Mouse (Mus musculus): ENCODE results near the gene Ppat.
"Not testable (repeated sequence)": the region's sequence is repeated elsewhere in the genome, so short reads cannot be mapped to it uniquely, and the experiment has no call there.

Ppat gene

GRCm38 (mm10) chr5:76951106-76952027 is at the start of gene Ppat, which contains the start of gene Paics:
Ppat (minus strand) TSS chr5:76951578.
Paics (plus strand) TSS chr5:76951307.
- peak; percentile 98 for DNase-seq (ENCODE audit: extremely low spot score)

GRCm38 (mm10) chr5:76998416-76998815 is 47.0 kb upstream of the Ppat start:
- DNase-seq (ENCODE audit: extremely low spot score), result peak; percentile 32

- no peak for DNase-seq (ENCODE audit: extremely low spot score)
Observed at GRCm38 (mm10) chr5:76993174-76993814, 41.9 kb upstream of the Ppat start.

GRCm38 (mm10) chr5:76990789-76991188 is 39.4 kb upstream of the Ppat start:
- DNase-seq (ENCODE audit: extremely low spot score), result no peak

GRCm38 (mm10) chr5:76984015-76984414 is 32.6 kb upstream of the Ppat start:
- DNase-seq (ENCODE audit: extremely low spot score), result no peak

- no peak for DNase-seq (ENCODE audit: extremely low spot score)
Observed at GRCm38 (mm10) chr5:76975736-76976135, 24.4 kb upstream of the Ppat start.

- DNase-seq (ENCODE audit: extremely low spot score), result peak; percentile 93
Observed at GRCm38 (mm10) chr5:76974554-76975285, 23.3 kb upstream of the Ppat start, which contains the start of gene Srp72. Srp72 (plus strand) TSS chr5:76974683.

- DNase-seq (ENCODE audit: extremely low spot score), result no peak
Observed at GRCm38 (mm10) chr5:76974207-76974553, 22.8 kb upstream of the Ppat start.

GRCm38 (mm10) chr5:76973488-76973887 is 22.1 kb upstream of the Ppat start:
- DNase-seq (ENCODE audit: extremely low spot score), result no peak

- not testable (repeated sequence) for DNase-seq (ENCODE audit: extremely low spot score)
Observed at GRCm38 (mm10) chr5:76971115-76971514, 19.7 kb upstream of the Ppat start.

- no peak for DNase-seq (ENCODE audit: extremely low spot score)
Observed at GRCm38 (mm10) chr5:76969250-76969649, 17.9 kb upstream of the Ppat start.

GRCm38 (mm10) chr5:76964651-76965050 is 13.3 kb upstream of the Ppat start:
- DNase-seq (ENCODE audit: extremely low spot score), result no peak

GRCm38 (mm10) chr5:76962545-76962944 is 11.2 kb upstream of the Ppat start:
- no peak for DNase-seq (ENCODE audit: extremely low spot score)

- DNase-seq (ENCODE audit: extremely low spot score), result no peak
Observed at GRCm38 (mm10) chr5:76959587-76959986, 8.2 kb upstream of the Ppat start.

GRCm38 (mm10) chr5:76957954-76958353 is 6.6 kb upstream of the Ppat start:
- DNase-seq (ENCODE audit: extremely low spot score), result no peak

- DNase-seq (ENCODE audit: extremely low spot score), result no peak
Observed at GRCm38 (mm10) chr5:76955474-76955873, 4.1 kb upstream of the Ppat start.

- no peak for DNase-seq (ENCODE audit: extremely low spot score)
Observed at GRCm38 (mm10) chr5:76954271-76954900, 3.0 kb upstream of the Ppat start.

GRCm38 (mm10) chr5:76953794-76954193 is 2.4 kb upstream of the Ppat start:
- DNase-seq (ENCODE audit: extremely low spot score), result no peak

GRCm38 (mm10) chr5:76952112-76953040 is 998 bp upstream of the Ppat start:
- no peak for DNase-seq (ENCODE audit: extremely low spot score)

GRCm38 (mm10) chr5:76950343-76951105 is 854 bp downstream of the Ppat start:
- DNase-seq (ENCODE audit: extremely low spot score), result no peak
